Mouse (Mus musculus): ENCODE measurements around the gene Hist1h4d.
"Not testable (repeated sequence)": the region's sequence is repeated elsewhere in the genome, so short reads cannot be mapped to it uniquely, and the experiment has no call there.

Hist1h4d gene

GRCm38 (mm10) chr13:23551146-23551834 lies 30.1 kb upstream of the Hist1h4d start, which contains the start of gene Hist1h4f:
Hist1h4f (minus strand) TSS chr13:23551648.
- DNase-seq: peak; percentile 91

- no peak for DNase-seq
Observed at GRCm38 (mm10) chr13:23551931-23552914, 29.2 kb upstream of the Hist1h4d start.

- DNase-seq: no peak
Observed at GRCm38 (mm10) chr13:23552962-23553361, 28.4 kb upstream of the Hist1h4d start, which contains the start of gene Hist1h1d. Hist1h1d (plus strand) TSS chr13:23553262.

GRCm38 (mm10) chr13:23554393-23554792 lies 27.0 kb upstream of the Hist1h4d start:
- no peak for DNase-seq

- DNase-seq: peak; percentile 83
Observed at GRCm38 (mm10) chr13:23554925-23555838, 26.2 kb upstream of the Hist1h4d start.

GRCm38 (mm10) chr13:23555839-23556416 lies 25.5 kb upstream of the Hist1h4d start:
- DNase-seq: peak; percentile 85

- no peak for DNase-seq
Observed at GRCm38 (mm10) chr13:23556906-23557305, 24.5 kb upstream of the Hist1h4d start.

- DNase-seq: not testable (repeated sequence)
Observed at GRCm38 (mm10) chr13:23560699-23561098, 20.7 kb upstream of the Hist1h4d start.

- DNase-seq: not testable (repeated sequence)
Observed at GRCm38 (mm10) chr13:23561531-23561882, 19.9 kb upstream of the Hist1h4d start.

- peak; percentile 95 for DNase-seq
Observed at GRCm38 (mm10) chr13:23561883-23562659, 19.3 kb upstream of the Hist1h4d start, which contains the start of gene Hist1h3e. Hist1h3e (minus strand) TSS chr13:23562369.

GRCm38 (mm10) chr13:23562699-23563462 lies 18.5 kb upstream of the Hist1h4d start:
- DNase-seq: peak; percentile 51

- no peak for DNase-seq
Observed at GRCm38 (mm10) chr13:23564482-23564881, 16.9 kb upstream of the Hist1h4d start.

GRCm38 (mm10) chr13:23570261-23571021 lies 11.0 kb upstream of the Hist1h4d start:
- DNase-seq: not testable (repeated sequence)

GRCm38 (mm10) chr13:23571022-23571503 lies 10.3 kb upstream of the Hist1h4d start, which contains the start of the genes Hist1h2ae and Hist1h2bg:
Hist1h2ae (minus strand) TSS chr13:23571220.
Hist1h2bg (plus strand) TSS chr13:23571396.
- peak; percentile 69 for DNase-seq

- not testable (repeated sequence) for DNase-seq
Observed at GRCm38 (mm10) chr13:23571504-23572217, 9.7 kb upstream of the Hist1h4d start.

GRCm38 (mm10) chr13:23572218-23573033 lies 9.0 kb upstream of the Hist1h4d start:
- DNase-seq: no peak
